Mouse (Mus musculus) stomach, embryonic 15.5 days (tissue): ENCODE results near the gene Lpxn. TPM values are rescaled to one million over a fixed set of nuclear protein-coding genes. Genes with fewer than 3 reads are reported as not detected.
A peak's percentile ranks its signal among the peaks of the same experiment; 100 is the strongest.

Experiments
- ATAC-seq: fragments of 200-750 bp; cut with Nextera tagmentation; 2 replicates; pipeline ENCODE4 v1.8.0; 2017; ENCODE audit warnings: low read depth, moderate number of reproducible peaks, moderate TSS enrichment; ENCODE audit not compliant: insufficient read depth, low FRiP score
- H3K27ac ChIP-seq: fragments of 300-500 bp; sonication (generic); 2 replicates; pipeline ENCODE4 v1.5.1; 2015; ENCODE audit warnings: mild to moderate bottlenecking, inconsistent platforms
- H3K27me3 ChIP-seq: fragments of 300-500 bp; sonication (generic); replicated peaks from 2 replicates; pipeline ENCODE4 v1.6.1; 2015; ENCODE audit warnings: inconsistent platforms
- H3K36me3 ChIP-seq: fragments of 300-500 bp; sonication (generic); 2 replicates; pipeline ENCODE4 v1.6.1; 2015; ENCODE audit warnings: inconsistent platforms
- H3K4me1 ChIP-seq: fragments of 300-500 bp; sonication (generic); 2 replicates; pipeline ENCODE4 v1.6.1; 2015; ENCODE audit warnings: inconsistent platforms
- H3K4me2 ChIP-seq: fragments of 300-500 bp; sonication (generic); 2 replicates; pipeline ENCODE4 v1.6.1; 2015; ENCODE audit warnings: mild to moderate bottlenecking, inconsistent platforms
- H3K4me3 ChIP-seq: fragments of 300-500 bp; sonication (generic); replicated peaks from 2 replicates; pipeline ENCODE4 v1.5.1; 2015; ENCODE audit warnings: inconsistent platforms
- H3K9ac ChIP-seq: fragments of 300-500 bp; sonication (generic); 2 replicates; pipeline ENCODE4 v1.6.1; 2015; ENCODE audit warnings: inconsistent platforms
- H3K9me3 ChIP-seq: fragments of 300-500 bp; sonication (generic); 2 replicates; pipeline ENCODE4 v1.6.1; 2016; ENCODE audit warnings: inconsistent platforms
- WGBS: fragments of 180-500 bp; shearing (Covaris S2); methylation state at CpG from one replicate; pipeline ENCODE4 v1.1.7; 2015; 5-methylcytosine and 5-hydroxymethylcytosine counted together
- polyA plus RNA-seq: library from polyadenylated mRNA; unstranded; fragments of >200 nt; fragmentation: Nextera tagmentation; extraction: Ambion mirVana; gene quantifications from 2 replicates; pipeline ENCODE4 v1.2.1, GENCODE M21; 2015

The Lpxn gene
- polyA plus RNA-seq, result 2.5 and 2.6 TPM in 2 replicates

GRCm38 (mm10) chr19:12795511-12796327 is at the start of gene Lpxn, which contains the start of gene Zfp91:
Gene Lpxn, plus strand, starts transcription at chr19:12796193.
Gene Zfp91, minus strand, starts transcription at chr19:12796126.
- peak within 1 kb of the TSS; percentile 74 for H3K4me2 ChIP-seq
- H3K9ac ChIP-seq, result peak within 1 kb of the TSS; percentile 97
- no peaks in the 10 kb centered on the region for H3K36me3 ChIP-seq
- under 1% methylated on average over 55 of the region's 76 CpGs for whole genome bisulfite sequencing
- ATAC-seq, result peak; percentile 95
- no peaks in the 10 kb centered on the region for H3K4me1 ChIP-seq
- peak within 1 kb of the TSS; percentile 96 for H3K4me3 ChIP-seq
- no peaks in the 10 kb centered on the region for H3K27me3 ChIP-seq
- H3K9me3 ChIP-seq, result no peaks in the 10 kb centered on the region
- H3K27ac ChIP-seq, result peak within 1 kb of the TSS; percentile 100

- no peak for ATAC-seq
- Histone ChIP-seq H3K27ac (no peak overlapping the region), H3K27me3 (no peaks in the 10 kb centered on the region), H3K4me2 (no peak overlapping the region), H3K4me1 (no peaks in the 10 kb centered on the region), H3K36me3 (no peaks in the 10 kb centered on the region), H3K9ac (no peak overlapping the region), H3K4me3 (no peak overlapping the region), H3K9me3 (no peaks in the 10 kb centered on the region)
- 72% methylated on average over 3 of the region's 3 CpGs for WGBS
Measured at GRCm38 (mm10) chr19:12756286-12756685, 39.7 kb upstream of the Lpxn start.

- Histone ChIP-seq H3K27ac (no peak overlapping the region), H3K36me3 (peaks cover 8% of the 10 kb centered on the region; the same call in 1 of the 2 replicates), H3K4me2 (no peak overlapping the region), H3K27me3 (no peaks in the 10 kb centered on the region), H3K4me3 (no peak overlapping the region), H3K9me3 (no peaks in the 10 kb centered on the region), H3K4me1 (no peaks in the 10 kb centered on the region), H3K9ac (no peak overlapping the region)
- WGBS, result 81% methylated on average over 1 of the region's 1 CpGs
- ATAC-seq, result no peak
Measured at GRCm38 (mm10) chr19:12758936-12759478, 37.0 kb upstream of the Lpxn start.

GRCm38 (mm10) chr19:12759656-12760055 is 36.3 kb upstream of the Lpxn start:
- H3K4me3 ChIP-seq, result no peak overlapping the region
- no peak overlapping the region for H3K4me2 ChIP-seq
- H3K4me1 ChIP-seq, result no peaks in the 10 kb centered on the region
- H3K27me3 ChIP-seq, result no peaks in the 10 kb centered on the region
- no peak for ATAC-seq
- no peak overlapping the region for H3K27ac ChIP-seq
- H3K9me3 ChIP-seq, result no peaks in the 10 kb centered on the region
- H3K9ac ChIP-seq, result no peak overlapping the region
- H3K36me3 ChIP-seq, result peaks cover 11% of the 10 kb centered on the region; the same call in 1 of the 2 replicates
- WGBS, result 81% methylated on average over 2 of the region's 2 CpGs

- H3K27me3 ChIP-seq, result no peaks in the 10 kb centered on the region
- no peaks in the 10 kb centered on the region for H3K4me1 ChIP-seq
- ATAC-seq, result peak; percentile 22; the same call in 1 of the 2 replicates
- no peak overlapping the region for H3K4me3 ChIP-seq
- H3K4me2 ChIP-seq, result no peak overlapping the region
- no peaks in the 10 kb centered on the region for H3K9me3 ChIP-seq
- H3K36me3 ChIP-seq, result peaks cover 15% of the 10 kb centered on the region
- no peak overlapping the region for H3K9ac ChIP-seq
- whole genome bisulfite sequencing, result 63% methylated on average over 2 of the region's 2 CpGs
- H3K27ac ChIP-seq, result no peak overlapping the region
Measured at GRCm38 (mm10) chr19:12762212-12763130, 33.5 kb upstream of the Lpxn start.

- H3K36me3 ChIP-seq, result peaks cover 30% of the 10 kb centered on the region
- H3K4me3 ChIP-seq, result no peak within 1 kb of the TSS
- H3K27me3 ChIP-seq, result no peaks in the 10 kb centered on the region
- 65% methylated on average over 7 of the region's 7 CpGs for WGBS
- H3K27ac ChIP-seq, result no peak within 1 kb of the TSS
- H3K4me2 ChIP-seq, result no peak within 1 kb of the TSS
- H3K9ac ChIP-seq, result no peak within 1 kb of the TSS
- ATAC-seq, result no peak
- no peaks in the 10 kb centered on the region for H3K9me3 ChIP-seq
- H3K4me1 ChIP-seq, result no peaks in the 10 kb centered on the region
Measured at GRCm38 (mm10) chr19:12765308-12765707, 30.7 kb upstream of the Lpxn start, which contains the start of gene Cntf. Gene Cntf, minus strand, starts transcription at chr19:12765632.

- no peak overlapping the region for H3K27ac ChIP-seq
- no peak for ATAC-seq
- 42% methylated on average over 5 of the region's 5 CpGs for WGBS
- H3K9me3 ChIP-seq, result no peaks in the 10 kb centered on the region
- H3K27me3 ChIP-seq, result no peaks in the 10 kb centered on the region
- no peak overlapping the region for H3K9ac ChIP-seq
- no peak overlapping the region for H3K4me3 ChIP-seq
- H3K36me3 ChIP-seq, result peaks cover 23% of the 10 kb centered on the region
- no peak overlapping the region for H3K4me2 ChIP-seq
- H3K4me1 ChIP-seq, result no peaks in the 10 kb centered on the region
Measured at GRCm38 (mm10) chr19:12770888-12771287, 25.1 kb upstream of the Lpxn start.

- no peak overlapping the region for H3K27ac ChIP-seq
- H3K4me1 ChIP-seq, result no peaks in the 10 kb centered on the region
- no peak overlapping the region for H3K9ac ChIP-seq
- H3K9me3 ChIP-seq, result no peaks in the 10 kb centered on the region
- no peaks in the 10 kb centered on the region for H3K27me3 ChIP-seq
- H3K4me3 ChIP-seq, result no peak overlapping the region
- H3K4me2 ChIP-seq, result no peak overlapping the region
- ATAC-seq, result no peak
- H3K36me3 ChIP-seq, result peaks cover 5% of the 10 kb centered on the region
Measured at GRCm38 (mm10) chr19:12780437-12780836, 15.6 kb upstream of the Lpxn start.

GRCm38 (mm10) chr19:12786803-12787395 is 9.1 kb upstream of the Lpxn start:
- Histone ChIP-seq H3K9ac (no peak overlapping the region), H3K36me3 (no peaks in the 10 kb centered on the region), H3K9me3 (no peaks in the 10 kb centered on the region), H3K4me3 (no peak overlapping the region), H3K27ac (no peak overlapping the region), H3K27me3 (no peaks in the 10 kb centered on the region), H3K4me1 (no peaks in the 10 kb centered on the region), H3K4me2 (no peak overlapping the region)
- 82% methylated on average over 2 of the region's 2 CpGs for WGBS
- no peak for ATAC-seq

GRCm38 (mm10) chr19:12787721-12788120 is 8.3 kb upstream of the Lpxn start:
- ATAC-seq, result no peak
- H3K27me3 ChIP-seq, result no peaks in the 10 kb centered on the region
- H3K9ac ChIP-seq, result no peak overlapping the region
- no peaks in the 10 kb centered on the region for H3K4me1 ChIP-seq
- no peak overlapping the region for H3K27ac ChIP-seq
- no peaks in the 10 kb centered on the region for H3K36me3 ChIP-seq
- 85% methylated on average over 4 of the region's 4 CpGs for WGBS
- no peaks in the 10 kb centered on the region for H3K9me3 ChIP-seq
- H3K4me3 ChIP-seq, result no peak overlapping the region
- no peak overlapping the region for H3K4me2 ChIP-seq

- no peak overlapping the region for H3K4me2 ChIP-seq
- no peaks in the 10 kb centered on the region for H3K27me3 ChIP-seq
- H3K27ac ChIP-seq, result no peak overlapping the region
- H3K4me3 ChIP-seq, result no peak overlapping the region
- H3K36me3 ChIP-seq, result no peaks in the 10 kb centered on the region
- no peaks in the 10 kb centered on the region for H3K4me1 ChIP-seq
- no peak for ATAC-seq
- H3K9ac ChIP-seq, result no peak overlapping the region
- H3K9me3 ChIP-seq, result no peaks in the 10 kb centered on the region
Measured at GRCm38 (mm10) chr19:12792374-12792773, 3.6 kb upstream of the Lpxn start.
